In genomic region chr1:84464761-84465160, GRCm38 (mm10) we compare ENCODE assay signal across 22 mouse cellular contexts.
DNase-seq lines count a peak whose midpoint lies in the region.
"Had no signal": no experiment of that assay in that cellular context is flagged by ENCODE, and none has a peak within 500 bp of the region (broad histone marks: within the 10 kb centered on the region; RNA-seq: fewer than 3 reads in every experiment).

No protein-coding gene starts in this region.

- no peaks in the 10 kb centered on the region for H3K79me2 ChIP-seq in macrophage (ENCODE audit: inconsistent target)

- WGBS in macrophage (ENCODE audit: missing documents) = 77% methylated on average over 3 of the region's 3 CpGs

- DNase-seq in layer of hippocampus, adult 18-20 months (ENCODE audit: low spot score in 2 of 2) = peak; percentile 19 to 38
- no peak for DNase-seq in layer of hippocampus, postnatal 25 days (ENCODE audit: extremely low spot score in 1 of 2, low spot score in 1 of 2)
- peak; percentile 7 for DNase-seq in lung, postnatal 36 days
- no peak for DNase-seq in lung, adult 18-20 months
- peak; percentile 31 for DNase-seq in 3T3-L1 (ENCODE audit: low read depth, low spot score)
- DNase-seq in gastrocnemius, adult 18-20 months (ENCODE audit: low spot score) = no peak
- DNase-seq: adrenal gland, postnatal 14 days; cerebellum, adult 11 months; cerebellum, adult 9-11 months; heart, postnatal 4 days; kidney, adult 18-20 months; kidney, postnatal 4 days; liver; retina, postnatal 1 day; spleen, adult 18-20 months; thymus, postnatal 25 days had no signal

- no peaks in the 10 kb centered on the region for H3K36me3 ChIP-seq in macrophage (ENCODE audit: inconsistent target)
- H3K36me3 ChIP-seq: embryonic facial prominence, embryonic 10.5 days; limb, embryonic 10.5 days had no signal

- H3K4me3 ChIP-seq in macrophage (ENCODE audit: inconsistent target) = no peak overlapping the region
- H3K4me3 ChIP-seq: embryonic facial prominence, embryonic 10.5 days; limb, embryonic 10.5 days; myocyte; neural tube, embryonic 13.5 days had no signal

- H3K27ac ChIP-seq in macrophage = peak overlapping the region; percentile 40
- H3K27ac ChIP-seq: embryonic facial prominence, embryonic 10.5 days; hindbrain, embryonic 14.5 days; limb, embryonic 10.5 days; neural tube, embryonic 13.5 days had no signal

Comparison
In these comparisons a context has a peak if more than half of its experiments do, and no peak if none do; other contexts are left out.
1. DNase-seq: peak in layer of hippocampus, adult 18-20 months (2 of 2), lung, postnatal 36 days (single experiment) and 3T3-L1 (single experiment); none in layer of hippocampus, postnatal 25 days (0 of 2), lung, adult 18-20 months (0 of 2) and gastrocnemius, adult 18-20 months (single experiment).